Mouse (Mus musculus) gonadal fat pad, adult 2 months (tissue): Measurements from ENCODE around the gene Vmn1r113. TPM values are rescaled to one million over a fixed set of nuclear protein-coding genes. Genes with fewer than 3 reads are reported as not detected.
"Not testable (repeated sequence)": the region's sequence is repeated elsewhere in the genome, so short reads cannot be mapped to it uniquely, and the experiment has no call there.

ENCODE experiments used
- DNase-seq: peaks from one replicate; pipeline ENCODE4 v3.0.0-alpha.2; 2012; ENCODE audit warnings: low read depth
- polyA plus RNA-seq: library from polyadenylated mRNA; depleted of rRNA; stranded (reverse); fragments of >200 nt; gene quantifications from 2 replicates; pipeline ENCODE4 v1.2.3, GENCODE M21; 2012; rRNA removed

The Vmn1r113 gene
- polyA plus RNA-seq = not detected in 2 replicates

GRCm38 (mm10) chr7:20786985-20787384 is at the start of gene Vmn1r113:
Vmn1r113 (plus strand) TSS chr7:20787285.
- not testable (repeated sequence) for DNase-seq

- DNase-seq = not testable (repeated sequence)
These were observed 16.2 kb upstream of the Vmn1r113 start, which contains the start of gene Vmn1r112 for GRCm38 (mm10) chr7:20770885-20771284. Vmn1r112 (plus strand) TSS chr7:20771185.

DNA sequence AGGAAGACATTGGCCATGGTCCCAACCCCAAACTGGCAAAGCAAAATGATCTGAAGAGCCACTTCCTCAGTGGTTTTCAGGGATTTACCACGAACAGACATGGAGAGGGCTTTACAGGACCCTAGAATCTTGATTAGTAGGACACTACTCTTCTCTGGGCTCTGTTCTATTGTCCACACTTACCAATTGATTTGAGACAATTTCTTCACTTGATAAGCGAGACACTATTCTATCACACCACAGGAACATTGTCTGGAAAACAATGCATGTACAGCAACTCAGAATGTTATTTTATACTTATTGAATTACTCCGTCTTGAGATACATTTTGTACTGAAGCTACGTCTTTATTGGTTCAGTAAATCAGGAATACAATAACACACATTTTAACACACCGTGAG is 25.0 kb downstream of the Vmn1r113 start, which contains the start of gene Vmn1r114:
Gene Vmn1r114, minus strand, starts transcription at position 101 of the 400 bp plus-strand sequence.
- DNase-seq = not testable (repeated sequence)

Other genes starting within 250 kb of the Vmn1r113 start
- not detected in 2 replicates for gene Gm5726, start 241.5 kb upstream of the Vmn1r113 start, polyA plus RNA-seq
- not detected in 2 replicates for gene Gm4141, start 211.0 kb upstream of the Vmn1r113 start, polyA plus RNA-seq
- not detected in 2 replicates for gene Gm4513, start 188.3 kb upstream of the Vmn1r113 start, polyA plus RNA-seq
- not detected in 2 replicates for gene Vmn1r107, start 118.4 kb upstream of the Vmn1r113 start, polyA plus RNA-seq
- gene Vmn1r111, start 84.1 kb upstream of the Vmn1r113 start, polyA plus RNA-seq = not detected in 2 replicates
- not detected in 2 replicates for gene Gm10668, start 56.7 kb upstream of the Vmn1r113 start, polyA plus RNA-seq
- gene Vmn1r112, start 16.1 kb upstream of the Vmn1r113 start, polyA plus RNA-seq = not detected in 2 replicates
- gene Vmn1r114, start 24.9 kb downstream of the Vmn1r113 start, polyA plus RNA-seq = not detected in 2 replicates
- gene Vmn1r115, start 57.7 kb downstream of the Vmn1r113 start, polyA plus RNA-seq = not detected in 2 replicates
- not detected in 2 replicates for gene Vmn1r116, start 85.0 kb downstream of the Vmn1r113 start, polyA plus RNA-seq
- gene Vmn1r117, start 96.8 kb downstream of the Vmn1r113 start, polyA plus RNA-seq = not detected in 2 replicates
- gene Vmn1r118, start 125.1 kb downstream of the Vmn1r113 start, polyA plus RNA-seq = not detected in 2 replicates
- gene Vmn1r119, start 225.2 kb downstream of the Vmn1r113 start, polyA plus RNA-seq = not detected in 2 replicates